27 mouse cellular contexts compared by ENCODE assay signal in genomic region chr10:10216892-10217291, GRCm38 (mm10).
DNase-seq lines count a peak whose midpoint lies in the region; ATAC-seq lines count a peak whose summit lies in the region.
"Had no signal": no experiment of that assay in that cellular context is flagged by ENCODE, and none has a peak within 500 bp of the region (broad histone marks: within the 10 kb centered on the region; RNA-seq: fewer than 3 reads in every experiment).

No protein-coding gene starts in this region.

- no peak overlapping the region for H3K4me3 ChIP-seq in forebrain, embryonic 11.5 days (ENCODE audit: low read depth, low read length)
- H3K4me3 ChIP-seq in forebrain, embryonic 15.5 days: no peak overlapping the region
- H3K4me3 ChIP-seq in midbrain, embryonic 12.5 days: no peak overlapping the region
- H3K4me3 ChIP-seq in midbrain, embryonic 14.5 days (replicated peaks; ENCODE audit: low read depth, low read length): no peak overlapping the region
- H3K4me3 ChIP-seq in hindbrain, embryonic 14.5 days (replicated peaks; ENCODE audit: low read length): no peak overlapping the region
- H3K4me3 ChIP-seq: embryonic facial prominence, embryonic 15.5 days; intestine, embryonic 15.5 days; layer of hippocampus, adult 2 months; limb, embryonic 10.5 days; liver, embryonic 15.5 days; lung, embryonic 15.5 days; megakaryocyte, embryonic 14.5 days had no signal

- no peak overlapping the region for H3K27ac ChIP-seq in forebrain, embryonic 11.5 days (ENCODE audit: low read depth, low read length)
- no peak overlapping the region for H3K27ac ChIP-seq in forebrain, embryonic 15.5 days (replicated peaks)
- H3K27ac ChIP-seq in midbrain, embryonic 12.5 days (replicated peaks): no peak overlapping the region
- no peak overlapping the region for H3K27ac ChIP-seq in midbrain, embryonic 14.5 days (replicated peaks; ENCODE audit: low read depth, low read length)
- H3K27ac ChIP-seq in hindbrain, embryonic 14.5 days: no peak overlapping the region
- H3K27ac ChIP-seq: embryonic facial prominence, embryonic 15.5 days; intestine, embryonic 15.5 days; layer of hippocampus, adult 2 months; limb, embryonic 10.5 days; liver, embryonic 15.5 days; lung, embryonic 15.5 days had no signal

- no peak overlapping the region for H3K9ac ChIP-seq in forebrain, embryonic 11.5 days (ENCODE audit: low read length)
- no peak overlapping the region for H3K9ac ChIP-seq in forebrain, embryonic 15.5 days (replicated peaks)
- H3K9ac ChIP-seq in midbrain, embryonic 12.5 days (replicated peaks): no peak overlapping the region
- no peak overlapping the region for H3K9ac ChIP-seq in midbrain, embryonic 14.5 days (replicated peaks; ENCODE audit: low read length)
- no peak overlapping the region for H3K9ac ChIP-seq in hindbrain, embryonic 14.5 days
- H3K9ac ChIP-seq: embryonic facial prominence, embryonic 15.5 days; intestine, embryonic 15.5 days; liver, embryonic 15.5 days; lung, embryonic 15.5 days had no signal

- DNase-seq in forebrain, embryonic 11.5 days (ENCODE audit: low spot score): no peak
- DNase-seq in midbrain, embryonic 14.5 days: no peak
- peak; percentile 4 for DNase-seq in Muller cell, postnatal 12 days (ENCODE audit: inconsistent ontology term)
- DNase-seq in hindbrain, embryonic 14.5 days (ENCODE audit: low spot score): no peak
- DNase-seq in thymus, postnatal 25 days: no peak
- DNase-seq: adrenal gland, adult 2 months; cerebellum, adult 11-12 months; cerebellum, postnatal 10 days; gastrocnemius, postnatal 14 days; heart, adult 11 months; kidney, adult 9 months; kidney, postnatal 25 days; liver; lung, postnatal 36 days; thymus, adult 18-20 months; thymus, postnatal 4 days had no signal

- H3K36me3 ChIP-seq in forebrain, embryonic 11.5 days (ENCODE audit: control insufficient read depth, insufficient read depth, low read length): no peaks in the 10 kb centered on the region
- no peaks in the 10 kb centered on the region for H3K36me3 ChIP-seq in forebrain, embryonic 15.5 days
- H3K36me3 ChIP-seq in midbrain, embryonic 12.5 days: no peaks in the 10 kb centered on the region
- no peaks in the 10 kb centered on the region for H3K36me3 ChIP-seq in midbrain, embryonic 14.5 days (ENCODE audit: control insufficient read depth, insufficient read depth, low read length)
- H3K36me3 ChIP-seq in hindbrain, embryonic 14.5 days (replicated peaks; ENCODE audit: control insufficient read depth, insufficient read depth): no peaks in the 10 kb centered on the region
- H3K36me3 ChIP-seq: embryonic facial prominence, embryonic 15.5 days; intestine, embryonic 15.5 days; limb, embryonic 10.5 days; liver, embryonic 15.5 days; lung, embryonic 15.5 days had no signal

- no peaks in the 10 kb centered on the region for H3K9me3 ChIP-seq in forebrain, embryonic 11.5 days (ENCODE audit: control insufficient read depth, low read length)
- no peaks in the 10 kb centered on the region for H3K9me3 ChIP-seq in forebrain, embryonic 15.5 days
- H3K9me3 ChIP-seq in midbrain, embryonic 12.5 days: no peaks in the 10 kb centered on the region
- no peaks in the 10 kb centered on the region for H3K9me3 ChIP-seq in midbrain, embryonic 14.5 days (ENCODE audit: control insufficient read depth, low read length)
- no peaks in the 10 kb centered on the region for H3K9me3 ChIP-seq in hindbrain, embryonic 14.5 days (ENCODE audit: control insufficient read depth, low read length)
- H3K9me3 ChIP-seq: embryonic facial prominence, embryonic 15.5 days; intestine, embryonic 15.5 days; limb, embryonic 10.5 days; liver, embryonic 15.5 days; lung, embryonic 15.5 days; megakaryocyte, embryonic 14.5 days had no signal

- no peaks in the 10 kb centered on the region for H3K4me1 ChIP-seq in forebrain, embryonic 11.5 days (replicated peaks; ENCODE audit: control insufficient read depth, insufficient read depth, low read length)
- no peaks in the 10 kb centered on the region for H3K4me1 ChIP-seq in forebrain, embryonic 15.5 days
- H3K4me1 ChIP-seq in midbrain, embryonic 12.5 days: no peaks in the 10 kb centered on the region
- no peaks in the 10 kb centered on the region for H3K4me1 ChIP-seq in midbrain, embryonic 14.5 days (ENCODE audit: control insufficient read depth, insufficient read depth, low read length)
- H3K4me1 ChIP-seq in hindbrain, embryonic 14.5 days (replicated peaks; ENCODE audit: control insufficient read depth, insufficient read depth, low read length): 0 out of 2 replicates have a peak, but pooled peaks cover 3% of the 10 kb centered on the region
- H3K4me1 ChIP-seq: embryonic facial prominence, embryonic 15.5 days; intestine, embryonic 15.5 days; limb, embryonic 10.5 days; liver, embryonic 15.5 days; lung, embryonic 15.5 days had no signal

- H3K4me2 ChIP-seq in forebrain, embryonic 11.5 days (ENCODE audit: low read depth, low read length, severe bottlenecking): no peak overlapping the region
- H3K4me2 ChIP-seq in forebrain, embryonic 15.5 days (replicated peaks): no peak overlapping the region
- no peak overlapping the region for H3K4me2 ChIP-seq in midbrain, embryonic 12.5 days (replicated peaks)
- H3K4me2 ChIP-seq in midbrain, embryonic 14.5 days (ENCODE audit: low read length): no peak overlapping the region
- H3K4me2 ChIP-seq in hindbrain, embryonic 14.5 days (replicated peaks): no peak overlapping the region
- H3K4me2 ChIP-seq: embryonic facial prominence, embryonic 15.5 days; heart, embryonic 11.5 days; intestine, embryonic 15.5 days; liver, embryonic 15.5 days; lung, embryonic 15.5 days had no signal

- WGBS in forebrain, embryonic 11.5 days: 71% methylated on average over 3 of the region's 3 CpGs
- WGBS in forebrain, embryonic 15.5 days: 48% methylated on average over 3 of the region's 3 CpGs
- 57% methylated on average over 3 of the region's 3 CpGs for WGBS in midbrain, embryonic 12.5 days
- 48% methylated on average over 3 of the region's 3 CpGs for WGBS in midbrain, embryonic 14.5 days
- WGBS in hindbrain, embryonic 14.5 days: 32% methylated on average over 3 of the region's 3 CpGs

- H3K27me3 ChIP-seq in forebrain, embryonic 11.5 days (ENCODE audit: control insufficient read depth, insufficient read depth, low read length): no peaks in the 10 kb centered on the region
- no peaks in the 10 kb centered on the region for H3K27me3 ChIP-seq in forebrain, embryonic 15.5 days
- H3K27me3 ChIP-seq in midbrain, embryonic 12.5 days: no peaks in the 10 kb centered on the region
- H3K27me3 ChIP-seq in midbrain, embryonic 14.5 days (ENCODE audit: control insufficient read depth, insufficient read depth, low read length): no peaks in the 10 kb centered on the region
- H3K27me3 ChIP-seq in hindbrain, embryonic 14.5 days (ENCODE audit: control insufficient read depth, insufficient read depth, low read length): no peaks in the 10 kb centered on the region
- H3K27me3 ChIP-seq: embryonic facial prominence, embryonic 15.5 days; intestine, embryonic 15.5 days; liver, embryonic 15.5 days; lung, embryonic 15.5 days; megakaryocyte, embryonic 14.5 days; Patski had no signal

- ATAC-seq in forebrain, embryonic 11.5 days (replicated peaks; ENCODE audit: low FRiP score): peak; percentile 67
- no peak for ATAC-seq in forebrain, embryonic 15.5 days (replicated peaks)
- ATAC-seq in midbrain, embryonic 12.5 days (ENCODE audit: low FRiP score, low read depth): peak; percentile 47; the same call in 1 of the 2 replicates
- ATAC-seq in midbrain, embryonic 14.5 days (ENCODE audit: low FRiP score, low TSS enrichment): no peak; the same call in 1 of the 2 replicates
- ATAC-seq in hindbrain, embryonic 14.5 days (ENCODE audit: low FRiP score): peak; percentile 57; the same call in 1 of the 2 replicates
- ATAC-seq: intestine, embryonic 15.5 days; Patski had no signal

Comparison
In these comparisons a context has a peak if more than half of its experiments do, and no peak if none do; other contexts are left out.
1. ATAC-seq: peak in forebrain, embryonic 11.5 days (single experiment), midbrain, embryonic 12.5 days (single experiment) and hindbrain, embryonic 14.5 days (single experiment); none in forebrain, embryonic 15.5 days (single experiment) and midbrain, embryonic 14.5 days (single experiment).